Mouse (Mus musculus) cortical plate, adult 2 months (tissue): ENCODE data around the gene Asb1. TPM values are rescaled to one million over a fixed set of nuclear protein-coding genes. Genes with fewer than 3 reads are reported as not detected.
A peak's percentile ranks its signal among the peaks of the same experiment; 100 is the strongest.

ENCODE experiments used
- H3K27ac ChIP-seq: fragments of 200-500 bp; 2 replicates; pipeline ENCODE4 v1.5.1; 2012; ENCODE audit warnings: low read length, control low read depth, inconsistent platforms; ENCODE audit not compliant: insufficient read depth
- H3K4me1 ChIP-seq: fragments of 200-500 bp; 2 replicates; pipeline ENCODE4 v1.6.1; 2011; ENCODE audit warnings: low read length; ENCODE audit not compliant: control insufficient read depth, insufficient read depth
- H3K4me3 ChIP-seq: fragments of 200-500 bp; 2 replicates; pipeline ENCODE4 v1.5.1; 2011; ENCODE audit warnings: mild to moderate bottlenecking, low read length, control low read depth; ENCODE audit not compliant: insufficient read depth
- CTCF ChIP-seq: fragments of 200-500 bp; IDR thresholded peaks from 2 replicates; pipeline ENCODE4 v1.5.1; 2011; ENCODE audit warnings: mild to moderate bottlenecking, control low read depth, low read length; ENCODE audit not compliant: insufficient read depth; ENCODE audit errors: extremely low read depth
- POLR2A ChIP-seq: fragments of 200-500 bp; IDR thresholded peaks from 2 replicates; pipeline ENCODE4 v1.6.1; 2011; ENCODE audit warnings: mild to moderate bottlenecking, low read length, control low read depth; ENCODE audit not compliant: insufficient read depth; ENCODE audit errors: extremely low read depth
- polyA plus RNA-seq: library from polyadenylated mRNA; depleted of rRNA; stranded (reverse); fragments of >200 nt; gene quantifications from 2 replicates; pipeline ENCODE4 v1.2.3, GENCODE M21; 2012; rRNA removed

Asb1 gene
- polyA plus RNA-seq: 20.7 and 22.2 TPM in 2 replicates

DNA sequence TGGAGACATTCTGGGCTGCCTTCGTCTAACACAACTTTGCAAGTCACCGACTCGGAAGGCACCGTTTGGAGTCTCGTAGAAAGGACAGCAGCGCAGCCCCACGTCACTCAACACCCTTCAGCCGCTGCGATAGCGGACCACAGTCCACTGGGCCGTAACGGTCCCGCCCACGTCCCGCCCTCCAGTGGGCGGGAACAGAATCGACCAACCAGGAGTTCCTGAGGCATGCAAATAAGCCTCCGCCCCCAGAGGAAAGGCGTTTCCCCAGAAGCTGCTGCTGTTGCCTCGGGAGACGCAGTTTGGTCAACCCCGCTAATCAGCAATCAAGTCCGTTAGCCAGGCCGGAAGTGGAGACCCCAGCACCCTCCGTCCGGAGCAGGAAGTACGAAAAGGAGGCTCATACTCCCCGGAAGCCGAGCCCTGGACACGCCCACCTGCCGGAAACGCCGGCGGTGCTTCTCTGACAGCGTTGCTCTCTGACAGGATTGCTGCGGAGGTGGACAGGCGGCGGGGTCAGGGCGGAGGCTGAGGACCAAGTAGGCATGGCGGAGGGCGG lies at the start of gene Asb1:
TSS of gene Asb1 (plus strand) at position 274 of the 556 bp plus-strand sequence.
- no peak within 1 kb of the TSS for H3K27ac ChIP-seq
- peak within 1 kb of the TSS; percentile 39 for H3K4me3 ChIP-seq
- no peak for TF ChIP-seq CTCF
- peak; percentile 83 for TF ChIP-seq POLR2A
- H3K4me1 ChIP-seq: no peaks in the 10 kb centered on the region

DNA sequence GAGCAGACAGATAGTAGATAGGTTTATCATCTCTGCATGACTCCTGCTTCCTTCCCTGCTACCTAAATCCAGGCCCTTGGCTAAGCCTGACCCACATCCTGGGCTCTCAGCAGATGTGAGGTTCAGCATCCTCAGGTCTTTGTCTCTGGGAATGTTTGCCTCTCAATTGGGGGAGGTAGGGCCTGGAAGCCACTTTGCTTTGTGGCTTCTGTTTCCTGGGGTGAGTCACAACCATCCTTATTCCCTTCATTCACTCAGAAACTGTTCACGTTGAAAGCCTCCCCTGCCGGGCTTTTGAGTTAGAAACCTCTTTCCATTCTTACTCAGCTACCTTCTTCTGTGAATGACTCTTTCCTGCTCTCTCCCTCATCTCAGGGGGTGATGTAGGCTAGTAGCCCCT lies 47.6 kb upstream of the Asb1 start:
- Histone ChIP-seq H3K4me3 (no peak overlapping the region), H3K4me1 (peaks cover 7% of the 10 kb centered on the region)
- TF ChIP-seq CTCF (no peak), POLR2A (no peak)

DNA sequence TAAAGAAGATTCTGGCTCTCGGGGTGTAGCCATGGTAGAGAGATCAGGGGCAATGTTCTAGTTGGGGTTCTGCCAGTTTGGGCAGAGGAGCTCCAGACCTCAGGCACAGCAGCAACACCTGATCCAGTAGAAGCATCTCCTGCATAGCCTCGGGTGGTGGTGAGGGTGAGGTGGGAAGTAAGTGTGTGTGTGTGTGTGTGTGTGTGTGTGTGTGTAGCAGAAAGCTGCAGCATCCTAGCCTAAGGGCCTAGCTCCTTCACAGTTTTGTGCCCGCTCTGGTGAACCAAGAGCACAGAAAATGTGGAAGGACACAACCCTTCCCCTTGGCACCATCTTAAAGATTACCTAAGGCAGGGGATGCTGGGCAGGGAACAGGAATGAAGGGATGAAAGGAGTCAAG lies 46.4 kb upstream of the Asb1 start:
- Histone ChIP-seq H3K27ac (no peak overlapping the region), H3K4me3 (peak overlapping the region; percentile 100; the same call in 1 of the 2 replicates), H3K4me1 (peaks cover 7% of the 10 kb centered on the region)
- TF ChIP-seq POLR2A (no peak), CTCF (no peak)

More for the DNA sequence above, 47.6 kb upstream of the Asb1 start:
- H3K27ac ChIP-seq: no peak overlapping the region

DNA sequence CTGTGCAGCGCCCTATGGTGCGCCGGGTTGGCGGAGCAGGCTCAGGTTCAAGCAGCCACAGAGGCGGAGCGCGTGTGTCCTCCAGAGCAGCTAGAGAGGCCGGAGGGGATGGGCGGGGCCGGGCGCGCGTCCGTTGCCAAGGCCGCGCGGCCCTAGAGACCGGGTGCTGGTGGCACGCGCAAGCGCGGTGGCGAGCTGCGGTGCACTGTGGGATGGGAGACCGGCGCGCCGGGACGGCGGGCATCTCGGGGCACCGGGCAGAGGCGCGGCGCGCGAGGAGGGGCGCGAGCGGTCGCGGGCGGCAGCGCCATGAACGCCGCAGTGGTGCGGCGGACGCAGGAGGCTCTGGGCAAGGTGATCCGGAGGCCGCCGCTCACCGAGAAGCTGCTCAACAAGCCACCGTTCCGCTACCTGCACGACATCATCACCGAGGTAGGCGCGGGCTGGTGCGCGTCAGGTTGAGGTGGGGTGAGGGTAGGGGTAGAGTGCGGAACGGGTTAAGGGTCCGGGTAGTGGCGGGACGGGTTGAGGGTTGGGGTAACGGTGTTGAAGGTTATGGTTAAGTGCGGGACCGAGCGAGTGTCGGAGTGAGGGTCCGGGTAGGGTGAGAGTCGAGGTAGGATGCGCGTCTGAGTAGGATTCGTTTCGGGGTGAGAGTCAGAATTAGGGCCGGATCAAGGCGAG lies 45.7 kb upstream of the Asb1 start, which contains the start of gene Traf3ip1:
TSS of gene Traf3ip1 (plus strand) at position 191 of the 684 bp plus-strand sequence.
- no peak within 1 kb of the TSS for H3K27ac ChIP-seq
- peak within 1 kb of the TSS; percentile 100 for H3K4me3 ChIP-seq
- H3K4me1 ChIP-seq: peaks cover 7% of the 10 kb centered on the region
- TF ChIP-seq CTCF: no peak
- peak; percentile 22; the same call in 1 of the 2 replicates for TF ChIP-seq POLR2A

DNA sequence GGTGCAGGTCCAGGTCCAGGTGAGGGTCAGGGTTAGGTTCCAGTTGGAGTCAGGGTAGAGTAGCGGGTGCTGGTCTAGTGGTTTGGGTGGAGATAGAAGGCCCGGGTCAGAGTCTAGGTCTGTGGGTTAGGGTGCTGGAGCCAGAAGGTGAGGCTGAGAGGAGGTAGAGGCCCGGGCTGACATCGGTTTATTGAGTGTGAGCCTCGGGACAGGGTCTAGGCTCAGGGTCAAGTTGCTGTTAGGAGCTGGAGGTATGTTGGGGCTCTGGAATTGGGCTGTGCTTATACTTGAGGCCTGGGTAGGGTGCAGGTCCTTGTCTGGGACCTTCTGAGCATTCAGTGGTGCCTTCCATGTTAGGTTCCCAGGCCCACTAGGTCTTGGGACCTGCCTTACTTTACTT lies 45.0 kb upstream of the Asb1 start:
- Histone ChIP-seq H3K27ac (no peak overlapping the region), H3K4me1 (peaks cover 7% of the 10 kb centered on the region), H3K4me3 (peak overlapping the region; percentile 100)
- TF ChIP-seq CTCF: no peak
- no peak for TF ChIP-seq POLR2A

DNA sequence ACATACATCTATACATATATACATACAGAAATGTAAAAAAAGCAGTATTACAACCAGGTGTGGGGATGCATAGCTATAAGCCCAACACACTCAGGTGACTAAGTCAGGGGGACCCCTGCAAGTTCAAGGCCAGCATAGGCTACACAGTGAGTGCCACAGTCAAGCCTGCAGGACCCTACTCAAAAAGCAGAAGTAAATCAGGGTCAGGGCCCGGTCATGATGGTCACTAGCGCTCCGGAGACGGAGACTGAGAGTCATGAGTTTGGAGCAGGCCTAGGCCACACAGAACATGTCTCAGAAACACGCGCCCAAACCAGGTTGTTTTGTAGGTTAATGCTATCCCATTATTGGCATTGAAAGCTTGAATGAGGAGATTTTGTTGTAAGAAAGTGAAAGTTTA lies 41.8 kb upstream of the Asb1 start:
- Histone ChIP-seq H3K4me3 (no peak overlapping the region), H3K4me1 (peaks cover 7% of the 10 kb centered on the region), H3K27ac (no peak overlapping the region)
- TF ChIP-seq CTCF (no peak), POLR2A (no peak)

DNA sequence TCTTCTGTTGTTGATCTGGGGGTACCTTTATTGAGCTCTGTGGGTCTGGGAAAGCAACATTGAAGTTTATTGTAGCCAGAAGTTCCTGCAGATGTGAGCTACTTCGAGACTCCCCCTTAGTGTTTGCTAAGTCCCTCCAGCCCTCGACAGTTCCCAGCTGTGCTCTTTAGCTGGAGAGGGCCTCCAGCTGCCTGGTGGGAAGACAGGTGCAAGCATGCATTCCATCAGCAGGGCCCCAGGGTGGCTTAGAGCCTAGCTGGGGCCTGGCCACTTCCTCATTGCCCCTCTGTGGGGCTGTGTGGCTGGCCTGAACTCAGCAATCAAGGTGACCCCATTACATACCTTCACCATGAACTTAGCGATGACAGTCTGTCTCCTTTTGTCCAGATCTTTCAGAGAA lies 35.7 kb upstream of the Asb1 start:
- no peak overlapping the region for H3K27ac ChIP-seq
- TF ChIP-seq CTCF (no peak), POLR2A (no peak)
- H3K4me1 ChIP-seq: no peaks in the 10 kb centered on the region
- H3K4me3 ChIP-seq: no peak overlapping the region

DNA sequence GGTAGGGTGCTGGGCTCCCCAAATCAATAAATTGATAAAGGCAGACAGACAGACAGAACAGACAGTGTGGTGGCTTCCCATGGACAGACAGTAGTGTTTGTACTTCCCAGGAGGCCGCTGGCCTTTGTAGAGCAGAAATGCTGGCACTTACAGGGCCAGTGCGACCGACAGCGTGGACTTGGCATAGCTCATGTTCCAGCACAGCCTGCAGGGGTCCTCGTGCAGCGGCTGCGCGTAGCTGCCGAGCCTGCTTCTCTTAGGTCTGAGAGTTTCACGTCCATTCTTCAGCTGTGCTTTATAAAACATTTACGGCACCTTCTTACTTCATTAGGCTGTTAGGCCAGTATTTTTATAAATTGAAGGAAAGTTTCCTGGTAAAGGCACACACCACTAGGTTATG lies 25.4 kb upstream of the Asb1 start:
- Histone ChIP-seq H3K4me3 (no peak overlapping the region), H3K27ac (no peak overlapping the region), H3K4me1 (no peaks in the 10 kb centered on the region; the same call in 1 of the 2 replicates)
- TF ChIP-seq POLR2A (no peak), CTCF (no peak)

DNA sequence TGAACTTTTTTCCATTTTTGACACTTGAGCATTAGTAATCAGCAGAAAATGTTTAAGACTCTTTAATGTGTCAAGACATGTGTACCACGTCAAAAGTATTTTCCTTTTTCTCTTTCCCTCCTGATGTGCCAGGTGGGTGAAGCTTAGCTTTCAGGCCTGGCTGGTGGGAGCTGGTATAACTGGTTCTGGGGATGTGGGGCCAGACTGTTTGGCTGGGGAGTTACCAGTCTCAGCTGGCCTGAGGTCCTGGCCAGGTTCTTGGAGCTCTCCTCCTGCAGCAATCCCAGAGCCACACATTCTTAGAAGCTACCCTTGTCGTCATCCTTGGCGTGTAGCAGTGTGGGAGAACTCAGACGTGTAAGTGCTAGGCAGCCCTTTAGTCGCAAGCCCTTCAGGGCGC lies 24.7 kb upstream of the Asb1 start:
- no peaks in the 10 kb centered on the region; the same call in 1 of the 2 replicates for H3K4me1 ChIP-seq
- no peak overlapping the region for H3K27ac ChIP-seq
- no peak for TF ChIP-seq POLR2A
- TF ChIP-seq CTCF: no peak
- no peak overlapping the region for H3K4me3 ChIP-seq

DNA sequence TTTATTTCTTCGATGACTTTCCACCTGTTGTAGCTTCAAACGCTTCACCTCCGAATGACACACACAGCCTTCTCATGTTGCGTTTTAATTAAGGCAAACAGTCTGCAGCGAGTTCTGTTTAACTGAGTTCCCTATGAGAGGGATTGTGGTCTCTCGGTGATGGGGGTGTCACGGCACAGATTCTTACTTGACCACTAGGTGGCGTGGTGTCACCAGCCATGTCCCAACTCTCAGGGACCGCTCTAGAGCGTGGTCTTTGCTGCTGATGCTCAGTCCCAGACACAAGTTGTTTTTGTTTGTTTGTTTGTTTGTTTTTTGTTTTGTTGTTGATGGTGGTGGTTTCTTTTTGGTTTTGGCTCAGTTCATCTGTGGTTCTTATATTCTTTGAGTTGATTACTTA lies 16.6 kb upstream of the Asb1 start:
- H3K27ac ChIP-seq: no peak overlapping the region
- no peaks in the 10 kb centered on the region for H3K4me1 ChIP-seq
- TF ChIP-seq CTCF: peak; percentile 94
- TF ChIP-seq POLR2A: no peak
- H3K4me3 ChIP-seq: no peak overlapping the region
